Mouse (Mus musculus): ENCODE results near the gene Col4a6. TPM values are rescaled to one million over a fixed set of nuclear protein-coding genes. Genes with fewer than 3 reads are reported as not detected.

Gene Col4a6
- polyA plus RNA-seq, 1 experiment from 2014 or later, result 1.6 TPM

DNA sequence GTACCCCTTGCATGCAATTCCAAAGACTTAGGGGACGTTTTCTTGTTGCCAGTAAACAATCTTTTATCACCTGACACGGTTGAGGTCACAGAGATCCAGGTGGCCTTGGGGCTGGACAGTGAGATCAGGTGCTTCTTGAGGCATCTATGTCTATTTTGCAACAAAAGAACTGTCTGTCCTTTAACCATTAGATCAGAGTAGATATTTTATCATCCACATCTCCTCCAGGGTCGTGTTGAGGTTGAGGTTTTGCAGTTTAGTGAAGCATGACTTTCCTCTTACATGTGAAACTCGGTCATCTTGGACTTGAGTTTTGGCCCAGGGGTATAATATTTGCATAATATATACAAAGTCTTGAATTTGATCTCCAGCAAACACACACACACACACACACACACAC lies 316.2 kb downstream of the Col4a6 start:
- H3K27me3 ChIP-seq (replicated peaks; ENCODE audit: insufficient read depth, low read length), result no peaks in the 10 kb centered on the region
- TF ChIP-seq EP300 (IDR thresholded peaks at IDR 0.05) (no peak), CTCF (IDR thresholded peaks at IDR 0.05) (no peak)
- H3K9ac ChIP-seq (replicated peaks; ENCODE audit: low read depth), result no peak overlapping the region
- H3K9me3 ChIP-seq (ENCODE audit: low read length), result no peaks in the 10 kb centered on the region
- H3K4me3 ChIP-seq (ENCODE audit: low read depth, low read length), result no peak overlapping the region
- no peak overlapping the region for H3K4me2 ChIP-seq (replicated peaks; ENCODE audit: low read depth, low read length)
- no peak for ATAC-seq
- no peak overlapping the region for H3K27ac ChIP-seq (ENCODE audit: low read length)
- 58% methylated on average over 4 of the region's 4 CpGs for WGBS
- no peaks in the 10 kb centered on the region for H3K36me3 ChIP-seq (ENCODE audit: insufficient read depth, low read length)
- no peak for DNase-seq (ENCODE audit: low spot score)
- H3K4me1 ChIP-seq (ENCODE audit: insufficient read depth, low read depth, low read length), result no peaks in the 10 kb centered on the region

DNA sequence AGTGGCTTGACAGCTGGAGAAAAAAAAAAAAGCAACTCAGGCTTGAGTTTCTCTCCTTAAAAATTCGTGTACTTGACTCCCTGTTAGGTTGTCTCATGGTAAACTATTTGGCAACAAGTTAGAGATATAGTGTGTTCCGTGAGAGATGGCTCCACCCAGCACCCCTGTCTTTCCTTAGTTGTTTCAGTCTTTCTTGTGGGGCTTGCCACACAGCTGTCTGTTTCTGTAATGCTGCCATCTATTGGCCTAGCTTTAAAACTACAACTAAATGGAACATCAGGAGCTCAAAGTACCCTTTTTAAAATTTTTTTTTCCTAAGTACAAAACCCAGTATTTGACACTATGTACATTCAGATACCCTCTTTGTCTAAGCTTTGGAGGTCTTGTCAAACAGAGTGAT lies 317.2 kb downstream of the Col4a6 start:
- H3K27ac ChIP-seq (ENCODE audit: low read length), result no peak overlapping the region
- WGBS, result 3% methylated on average over 2 of the region's 2 CpGs
- peak; percentile 57 for TF ChIP-seq CTCF (IDR thresholded peaks at IDR 0.05)
- TF ChIP-seq EP300 (IDR thresholded peaks at IDR 0.05), result no peak
- H3K9me3 ChIP-seq (ENCODE audit: low read length), result no peaks in the 10 kb centered on the region
- no peak overlapping the region for H3K9ac ChIP-seq (replicated peaks; ENCODE audit: low read depth)
- DNase-seq (ENCODE audit: low spot score) (peak; percentile 62), ATAC-seq (no peak; the same call in 1 of the 2 replicates)
- no peak overlapping the region for H3K4me2 ChIP-seq (replicated peaks; ENCODE audit: low read depth, low read length)
- no peaks in the 10 kb centered on the region for H3K27me3 ChIP-seq (replicated peaks; ENCODE audit: insufficient read depth, low read length)
- H3K4me3 ChIP-seq (ENCODE audit: low read depth, low read length), result no peak overlapping the region
- H3K4me1 ChIP-seq (ENCODE audit: insufficient read depth, low read depth, low read length), result no peaks in the 10 kb centered on the region
- H3K36me3 ChIP-seq (ENCODE audit: insufficient read depth, low read length), result no peaks in the 10 kb centered on the region

DNA sequence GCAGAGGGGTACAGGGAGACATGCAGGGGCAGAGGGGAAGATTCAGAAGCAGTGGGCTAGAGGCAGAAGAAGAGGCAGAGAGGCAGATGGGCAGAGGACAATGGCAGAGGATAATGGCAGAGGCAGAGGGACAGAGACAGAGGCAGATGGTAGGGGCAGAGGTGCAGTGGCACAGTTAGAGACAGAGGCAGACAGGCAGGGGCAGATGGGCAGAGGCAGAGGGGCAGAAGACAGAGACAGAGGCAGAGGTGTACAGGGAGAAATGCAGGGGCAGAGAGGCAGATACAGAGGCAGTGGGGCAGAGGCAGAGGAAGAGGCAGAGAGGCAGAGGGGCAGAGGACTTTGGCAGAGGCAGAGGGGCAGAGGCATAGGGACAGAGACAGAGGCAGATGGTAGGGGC lies 322.7 kb downstream of the Col4a6 start:
- no peak overlapping the region for H3K4me3 ChIP-seq (ENCODE audit: low read depth, low read length)
- no peaks in the 10 kb centered on the region for H3K36me3 ChIP-seq (ENCODE audit: insufficient read depth, low read length)
- no peaks in the 10 kb centered on the region for H3K27me3 ChIP-seq (replicated peaks; ENCODE audit: insufficient read depth, low read length)
- no peak overlapping the region for H3K9ac ChIP-seq (replicated peaks; ENCODE audit: low read depth)
- no peaks in the 10 kb centered on the region for H3K9me3 ChIP-seq (ENCODE audit: low read length)
- no peaks in the 10 kb centered on the region for H3K4me1 ChIP-seq (ENCODE audit: insufficient read depth, low read depth, low read length)
- H3K4me2 ChIP-seq (replicated peaks; ENCODE audit: low read depth, low read length), result no peak overlapping the region
- TF ChIP-seq EP300 (IDR thresholded peaks at IDR 0.05), result no peak
- no peak for TF ChIP-seq CTCF (IDR thresholded peaks at IDR 0.05)
- DNase-seq (ENCODE audit: low spot score) (no peak), ATAC-seq (no peak)
- H3K27ac ChIP-seq (ENCODE audit: low read length), result no peak overlapping the region

DNA sequence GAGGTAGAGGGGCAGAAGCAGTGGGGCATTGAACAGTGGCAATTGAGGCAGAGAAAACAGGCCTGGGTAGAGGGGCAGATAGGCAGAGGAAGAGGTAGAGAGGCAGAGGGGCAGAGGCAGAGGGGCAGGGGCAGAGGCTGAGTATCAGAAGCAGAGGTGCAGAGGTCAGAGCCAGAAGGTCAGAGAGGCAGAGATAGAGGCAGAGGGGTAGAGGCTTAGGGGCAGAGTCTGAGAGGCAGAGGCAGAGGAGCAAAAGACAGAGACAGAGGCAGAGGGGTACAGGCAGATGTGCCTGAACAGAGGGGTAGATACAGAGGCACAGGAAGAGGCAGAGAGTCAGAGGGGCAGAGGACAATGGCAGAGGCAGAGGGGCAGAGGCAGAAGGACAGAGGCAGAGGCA lies 323.6 kb downstream of the Col4a6 start:
- no peak overlapping the region for H3K9ac ChIP-seq (replicated peaks; ENCODE audit: low read depth)
- no peak for ATAC-seq
- no peak for TF ChIP-seq CTCF (IDR thresholded peaks at IDR 0.05)
- TF ChIP-seq EP300 (IDR thresholded peaks at IDR 0.05), result no peak

DNA sequence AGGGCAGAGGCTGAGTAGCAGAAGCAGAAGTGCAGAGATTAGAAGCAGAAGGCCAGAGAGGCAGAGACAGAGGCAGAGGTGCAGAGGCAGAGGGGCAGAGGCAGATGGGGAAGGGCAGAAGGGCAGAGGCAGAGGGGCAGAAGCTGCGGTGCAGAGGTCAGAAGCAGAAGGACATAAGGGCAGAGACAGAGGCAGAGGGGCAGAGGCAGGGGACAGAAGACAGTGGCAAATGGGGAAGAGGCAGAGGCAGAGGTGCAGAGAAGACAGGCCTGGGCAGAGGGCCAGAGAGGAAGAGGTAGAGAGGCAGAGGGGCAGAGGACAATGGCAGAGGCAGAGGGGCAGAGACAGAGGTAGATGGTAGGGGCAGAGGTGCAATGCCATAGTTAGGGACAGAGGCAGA lies 324.2 kb downstream of the Col4a6 start:
- Histone ChIP-seq H3K27ac (ENCODE audit: low read length) (no peak overlapping the region), H3K4me1 (ENCODE audit: insufficient read depth, low read depth, low read length) (no peaks in the 10 kb centered on the region), H3K27me3 (replicated peaks; ENCODE audit: insufficient read depth, low read length) (no peaks in the 10 kb centered on the region), H3K9me3 (ENCODE audit: low read length) (no peaks in the 10 kb centered on the region), H3K4me2 (replicated peaks; ENCODE audit: low read depth, low read length) (no peak overlapping the region), H3K4me3 (ENCODE audit: low read depth, low read length) (no peak overlapping the region), H3K36me3 (ENCODE audit: insufficient read depth, low read length) (no peaks in the 10 kb centered on the region), H3K9ac (replicated peaks; ENCODE audit: low read depth) (no peak overlapping the region)
- no peak for ATAC-seq
- WGBS, result 60% methylated on average over 1 of the region's 1 CpGs
- DNase-seq (ENCODE audit: low spot score), result no peak
- TF ChIP-seq CTCF (IDR thresholded peaks at IDR 0.05), result no peak
- no peak for TF ChIP-seq EP300 (IDR thresholded peaks at IDR 0.05)

More for the DNA sequence above, 323.6 kb downstream of the Col4a6 start:
- no peaks in the 10 kb centered on the region for H3K4me1 ChIP-seq (ENCODE audit: insufficient read depth, low read depth, low read length)
- no peaks in the 10 kb centered on the region for H3K36me3 ChIP-seq (ENCODE audit: insufficient read depth, low read length)
- DNase-seq (ENCODE audit: low spot score), result no peak
- H3K4me3 ChIP-seq (ENCODE audit: low read depth, low read length), result no peak overlapping the region
- no peaks in the 10 kb centered on the region for H3K9me3 ChIP-seq (ENCODE audit: low read length)
- no peak overlapping the region for H3K27ac ChIP-seq (ENCODE audit: low read length)
- no peak overlapping the region for H3K4me2 ChIP-seq (replicated peaks; ENCODE audit: low read depth, low read length)
- no peaks in the 10 kb centered on the region for H3K27me3 ChIP-seq (replicated peaks; ENCODE audit: insufficient read depth, low read length)

Other genes with a start within 250 kb of the Col4a6 start
- gene Col4a5, start 1.3 kb upstream of the Col4a6 start, polyA plus RNA-seq (2015; fragmentation: Nextera tagmentation; extraction: Ambion mirVana), result 18.1 and 22.0 TPM in 2 replicates

Measured in lung, postnatal 0 days (tissue).